Mouse (Mus musculus) c-Kit-positive CD71-positive TER-119-negative erythroid progenitor cells, embryonic 14.5 days (primary cell): ENCODE results near the gene Rogdi.

Source experiments
- DNase-seq: peaks from one replicate; pipeline ENCODE4 v3.0.0-alpha.2; 2013; ENCODE audit warnings: low read depth

Rogdi gene

GRCm38 (mm10) chr16:4993276-4993675, 20.1 kb downstream of the Rogdi start:
- no peak for DNase-seq

GRCm38 (mm10) chr16:4984717-4985116, 28.6 kb downstream of the Rogdi start:
- DNase-seq = no peak

GRCm38 (mm10) chr16:4979755-4980380, 33.5 kb downstream of the Rogdi start:
- DNase-seq = peak; percentile 32

DNA sequence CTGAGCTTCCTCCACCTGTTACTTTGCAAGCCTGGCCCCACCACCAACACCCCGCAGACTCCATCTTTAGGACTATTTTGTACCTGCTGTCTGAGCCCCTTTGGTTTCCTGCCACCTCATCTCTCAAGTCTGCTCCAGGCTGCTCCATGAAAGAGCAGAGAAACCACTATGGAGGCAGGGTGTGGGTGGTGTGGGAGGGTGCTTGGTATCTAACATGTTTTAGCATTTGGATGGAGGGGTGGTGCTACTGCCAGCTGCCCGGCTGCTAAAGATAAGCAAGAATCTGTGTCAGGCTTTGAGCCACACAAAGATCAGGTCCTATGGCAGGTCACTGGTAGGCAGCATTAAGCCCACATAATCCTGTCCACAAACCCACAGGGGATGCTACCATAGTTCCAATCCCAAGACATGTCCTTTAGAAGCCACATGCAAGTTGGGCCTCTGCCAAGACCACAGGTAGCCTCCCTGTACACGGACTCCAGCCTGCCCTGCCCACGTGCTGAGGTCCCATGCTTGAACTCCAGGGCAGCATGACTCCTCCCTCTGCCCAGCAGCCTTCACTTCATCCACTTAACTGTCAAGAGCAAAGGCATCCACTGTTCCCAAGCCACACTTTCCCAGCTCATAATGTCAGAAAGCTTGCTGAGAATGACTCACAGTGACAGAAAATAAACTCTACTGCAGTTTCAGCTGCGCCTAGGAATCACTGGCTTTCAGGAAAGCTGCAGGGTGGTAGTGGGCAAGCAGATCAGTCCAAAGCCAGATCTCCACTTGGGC, 34.9 kb downstream of the Rogdi start:
- DNase-seq = peak; percentile 31

GRCm38 (mm10) chr16:4976180-4976579, 37.2 kb downstream of the Rogdi start:
- DNase-seq = no peak

DNA sequence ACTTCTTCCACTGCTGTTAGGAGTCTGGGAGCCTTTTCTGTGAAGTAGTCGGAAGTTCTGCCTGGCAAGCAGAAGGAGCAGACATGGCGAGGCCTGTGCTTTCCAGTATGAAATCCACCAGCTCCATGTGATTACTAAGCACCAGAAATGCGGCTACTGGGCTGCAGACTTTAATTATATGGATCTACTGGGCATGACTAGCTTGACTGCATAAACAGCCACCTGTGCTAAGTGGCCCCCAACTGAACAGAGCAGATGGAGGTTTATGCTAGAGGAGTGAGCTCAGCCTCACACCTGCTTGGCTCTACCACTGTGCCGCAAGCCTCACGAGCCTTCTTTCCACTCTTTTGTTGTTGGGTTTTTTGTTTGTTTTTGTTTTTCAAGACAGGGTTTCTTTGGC, 38.8 kb downstream of the Rogdi start:
- no peak for DNase-seq

DNA sequence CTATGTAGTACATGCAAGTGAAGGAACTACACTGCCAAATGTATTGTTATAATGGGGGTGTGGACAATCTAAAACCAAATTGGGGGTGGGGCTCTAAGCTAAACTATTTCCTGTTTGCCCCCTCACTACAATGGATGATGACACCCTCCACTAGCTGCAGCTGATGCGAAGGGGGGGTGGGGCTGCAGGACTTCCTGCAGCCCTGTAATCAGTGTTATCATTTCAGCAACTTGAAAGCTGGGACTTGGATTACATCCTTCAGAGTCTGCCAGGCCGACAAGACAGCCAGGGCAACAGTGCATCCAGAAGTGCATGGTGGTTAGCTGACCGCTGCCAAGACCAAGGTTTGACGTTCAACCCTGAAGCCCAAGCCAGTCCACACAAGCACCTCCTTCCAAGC, 41.7 kb downstream of the Rogdi start:
- DNase-seq = no peak

DNA sequence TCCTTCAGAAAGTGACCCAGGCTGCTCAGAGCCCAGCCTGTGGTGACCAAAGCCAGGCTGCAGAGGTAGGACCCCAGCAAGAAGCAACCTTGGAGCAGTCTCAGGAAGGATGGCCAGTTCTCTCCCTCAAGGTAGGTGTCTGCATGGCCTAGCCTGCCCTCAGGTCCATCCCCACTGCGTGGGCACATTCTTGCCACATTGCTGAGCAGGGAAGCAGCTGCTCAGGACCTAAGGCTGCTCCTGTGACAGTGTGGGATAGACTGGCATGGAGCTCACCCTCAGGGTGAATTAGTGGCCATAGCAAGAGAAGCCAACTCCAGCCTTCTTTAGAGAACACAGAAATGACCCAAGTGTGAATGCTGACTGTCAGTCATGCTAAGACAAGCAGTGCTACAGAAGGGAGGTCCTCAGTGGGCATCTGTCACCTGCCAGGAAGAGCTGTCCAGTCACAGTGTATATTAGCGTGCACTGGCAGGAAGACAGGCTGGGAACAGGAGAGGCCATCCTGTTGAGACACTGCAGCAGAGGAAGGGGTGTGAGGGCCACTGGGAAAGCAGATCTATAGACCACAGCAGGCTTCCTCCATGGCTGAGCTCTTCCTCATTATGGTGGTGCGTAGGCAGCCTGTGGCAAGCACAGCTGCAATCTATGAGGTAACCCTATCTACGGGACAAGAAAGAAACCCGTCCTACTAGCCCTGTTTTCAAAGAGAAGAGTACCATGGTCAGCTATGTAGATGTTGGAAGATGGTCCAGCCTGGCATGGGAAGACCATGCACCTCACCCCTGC, 44.1 kb downstream of the Rogdi start:
- no peak for DNase-seq

GRCm38 (mm10) chr16:4968426-4968825, 44.9 kb downstream of the Rogdi start:
- DNase-seq = no peak

GRCm38 (mm10) chr16:4965392-4966129, 47.8 kb downstream of the Rogdi start:
- DNase-seq = no peak

DNA sequence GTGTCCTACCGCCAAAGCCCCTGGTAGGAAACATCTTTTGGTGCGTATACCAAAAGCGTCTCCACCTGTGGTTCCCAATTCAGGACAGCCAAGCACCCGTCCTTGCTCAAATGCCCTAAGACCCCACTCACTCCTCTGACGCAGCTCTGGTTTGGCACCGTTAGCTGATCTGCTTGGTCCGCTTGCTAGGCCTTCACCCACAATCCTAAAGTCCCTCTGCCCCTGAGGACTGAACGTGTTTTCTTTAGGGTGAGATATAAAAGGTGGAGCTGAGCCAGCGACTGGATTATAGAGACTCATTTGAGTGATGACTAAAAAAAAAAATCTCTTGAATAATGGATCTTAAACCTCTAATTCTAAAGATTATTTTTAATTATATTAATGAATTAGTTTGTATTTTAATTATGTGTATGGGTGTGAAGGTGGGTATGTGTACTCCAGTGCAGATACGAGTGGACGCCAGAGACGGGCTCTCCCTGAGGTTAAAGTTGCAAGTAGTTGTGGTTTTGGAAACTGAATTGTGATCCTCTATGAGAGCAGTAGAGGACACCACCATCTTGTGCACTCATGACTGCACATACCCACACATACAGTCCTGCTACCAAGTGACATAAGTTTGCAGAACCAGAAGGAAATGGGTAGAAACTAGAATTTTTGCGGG, 48.5 kb downstream of the Rogdi start:
- DNase-seq = no peak

GRCm38 (mm10) chr16:4963797-4964709, 49.3 kb downstream of the Rogdi start, which contains the start of gene Anks3:
TSS of gene Anks3 (minus strand) at chr16:4964205.
- DNase-seq = peak; percentile 87

DNA sequence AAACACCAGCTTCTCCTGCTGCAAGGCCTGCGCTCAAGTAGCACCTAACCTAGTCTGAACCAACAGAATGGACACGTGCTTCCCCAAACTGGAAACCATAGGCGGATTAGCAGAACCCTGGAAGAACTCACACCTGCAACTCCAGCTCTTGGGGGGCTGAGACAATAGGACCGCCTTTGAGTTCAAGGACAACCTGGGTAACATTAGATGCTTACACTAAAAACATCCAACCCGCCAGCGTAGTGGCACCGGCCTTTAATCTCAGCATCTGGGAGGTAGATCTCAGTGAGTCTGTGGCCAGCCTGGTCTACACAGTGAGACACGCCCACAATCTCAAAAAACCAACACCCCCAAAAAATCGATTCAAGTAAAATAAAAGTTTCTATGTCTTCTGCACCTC, 50.0 kb downstream of the Rogdi start:
- DNase-seq = no peak

DNA sequence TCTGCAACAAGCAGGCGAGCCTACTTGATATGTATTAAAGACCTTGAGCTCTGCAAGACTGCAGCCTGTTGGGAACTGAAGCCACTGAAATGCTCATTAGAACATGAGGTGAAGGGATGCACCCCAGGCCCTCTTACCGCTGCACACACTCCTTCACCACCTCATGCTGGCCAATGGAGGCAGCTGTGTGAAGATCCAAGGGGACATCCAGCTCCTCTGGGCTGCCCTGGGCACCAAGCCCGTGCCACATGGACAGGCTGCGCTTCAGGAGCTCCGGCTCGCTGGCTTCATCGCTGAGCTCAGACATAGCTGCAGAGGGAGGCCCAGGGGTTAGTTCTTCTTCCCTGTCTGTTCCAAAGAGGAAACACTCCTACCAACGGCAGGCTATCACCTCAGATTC, 53.1 kb downstream of the Rogdi start:
- DNase-seq = no peak
